Mouse (Mus musculus) midbrain, embryonic 16.5 days (tissue): ENCODE data around the gene Ubr3. TPM values are rescaled to one million over a fixed set of nuclear protein-coding genes. Genes with fewer than 3 reads are reported as not detected.

ENCODE experiments used
- ATAC-seq: fragments of 200-750 bp; cut with Nextera tagmentation; 2 replicates; pipeline ENCODE4 v1.8.0; 2017; ENCODE audit warnings: moderate TSS enrichment
- H3K27ac ChIP-seq: fragments of 300-500 bp; sonication (generic); 2 replicates; pipeline ENCODE4 v1.5.1; 2014; ENCODE audit warnings: mild to moderate bottlenecking, low read length, mixed read lengths
- H3K27me3 ChIP-seq: fragments of 300-500 bp; sonication (generic); 2 replicates; pipeline ENCODE4 v1.6.1; 2014; ENCODE audit warnings: low read depth, low read length, mixed read lengths; ENCODE audit not compliant: control insufficient read depth, insufficient read depth
- H3K36me3 ChIP-seq: fragments of 300-500 bp; sonication (generic); 2 replicates; pipeline ENCODE4 v1.6.1; 2014; ENCODE audit warnings: mild to moderate bottlenecking, low read length, moderate library complexity, mixed read lengths; ENCODE audit not compliant: control insufficient read depth, insufficient read depth
- H3K4me1 ChIP-seq: fragments of 300-500 bp; sonication (generic); 2 replicates; pipeline ENCODE4 v1.6.1; 2014; ENCODE audit warnings: mild to moderate bottlenecking, low read length, mixed read lengths; ENCODE audit not compliant: control insufficient read depth, insufficient read depth
- H3K4me2 ChIP-seq: fragments of 300-500 bp; sonication (generic); 2 replicates; pipeline ENCODE4 v1.6.1; 2014; ENCODE audit warnings: mild to moderate bottlenecking, low read length, mixed read lengths
- H3K4me3 ChIP-seq: fragments of 300-500 bp; sonication (generic); 2 replicates; pipeline ENCODE4 v1.5.1; 2014; ENCODE audit warnings: low read depth, mild to moderate bottlenecking, low read length, moderate library complexity, mixed read lengths
- H3K9ac ChIP-seq: fragments of 300-500 bp; sonication (generic); 2 replicates; pipeline ENCODE4 v1.6.1; 2014; ENCODE audit warnings: low read depth, low read length, mixed read lengths
- H3K9me3 ChIP-seq: fragments of 300-500 bp; sonication (generic); replicated peaks from 2 replicates; pipeline ENCODE4 v1.6.1; 2014; ENCODE audit warnings: mild to moderate bottlenecking, low read length, mixed read lengths; ENCODE audit not compliant: control insufficient read depth, poor library complexity, severe bottlenecking
- WGBS: fragments of 180-500 bp; shearing (Covaris S2); extraction: QIAGEN DNeasy Blood & Tissue Kit; methylation state at CpG from one replicate; pipeline ENCODE4 v1.1.7; 2014; 5-methylcytosine and 5-hydroxymethylcytosine counted together
- polyA plus RNA-seq: library from polyadenylated mRNA; unstranded; fragments of >200 nt; fragmentation: Nextera tagmentation; extraction: Ambion mirVana; gene quantifications from 2 replicates; pipeline ENCODE4 v1.2.1, GENCODE M21; 2015

The Ubr3 gene
- polyA plus RNA-seq, 1 experiment from 2014 or later: 20.6 TPM

DNA sequence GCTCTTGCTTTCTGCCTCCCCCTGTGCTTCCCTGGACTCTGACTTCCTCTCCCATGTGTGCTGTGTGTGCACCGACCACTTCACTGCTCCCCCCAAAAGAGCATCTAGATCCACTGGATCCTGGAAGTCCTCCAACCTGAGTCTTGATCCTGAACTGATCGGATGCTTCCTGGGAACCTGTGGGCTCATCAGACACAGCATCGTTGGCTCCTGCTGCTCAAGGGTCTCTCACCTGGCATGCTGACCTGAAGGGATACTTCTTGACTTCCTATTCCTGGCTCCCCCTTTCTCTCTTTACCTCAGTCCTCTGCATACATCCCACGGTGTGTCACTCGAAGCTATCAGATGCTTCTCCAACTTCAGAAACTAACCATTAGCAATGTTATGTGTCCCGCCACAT is 168.1 kb downstream of the Ubr3 start:
- Histone ChIP-seq H3K27me3 (no peaks in the 10 kb centered on the region), H3K4me1 (peaks cover 18% of the 10 kb centered on the region), H3K4me3 (no peak overlapping the region), H3K27ac (no peak overlapping the region), H3K9ac (no peak overlapping the region), H3K4me2 (no peak overlapping the region), H3K9me3 (no peaks in the 10 kb centered on the region), H3K36me3 (no peaks in the 10 kb centered on the region)
- WGBS: 93% methylated on average over 6 of the region's 6 CpGs
- ATAC-seq: no peak

DNA sequence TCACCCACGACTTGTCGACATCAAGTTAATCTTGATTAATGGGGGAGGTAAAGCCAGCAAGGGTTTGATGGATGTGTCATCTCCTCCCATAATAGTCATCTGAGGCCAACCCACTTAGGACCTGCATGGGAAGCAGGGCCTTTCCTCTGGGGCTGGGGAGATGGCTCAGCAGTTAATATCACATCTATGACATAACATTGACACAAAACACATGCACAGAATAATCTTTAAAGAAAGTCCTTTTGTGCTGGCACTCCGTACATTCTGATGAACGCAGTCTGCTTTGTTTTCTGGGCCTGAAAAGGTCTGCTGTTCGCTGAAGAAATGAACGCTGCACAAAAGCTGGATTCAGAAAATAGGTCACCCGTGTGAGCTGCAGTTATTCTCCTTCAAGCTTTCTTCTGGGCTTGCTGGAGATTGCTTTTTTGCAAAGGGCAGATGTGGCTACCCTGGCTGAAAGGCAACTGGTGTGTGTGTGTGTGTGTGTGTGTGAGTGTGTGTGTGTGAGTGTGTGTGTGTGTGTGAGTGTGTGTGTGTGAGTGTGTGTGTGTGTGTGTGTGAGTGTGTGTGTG is 168.8 kb downstream of the Ubr3 start:
- H3K4me3 ChIP-seq: no peak overlapping the region
- 28% methylated on average over 7 of the region's 7 CpGs for WGBS
- peak overlapping the region; percentile 50; the same call in 1 of the 2 replicates for H3K27ac ChIP-seq
- H3K27me3 ChIP-seq: no peaks in the 10 kb centered on the region
- no peak overlapping the region for H3K9ac ChIP-seq
- H3K36me3 ChIP-seq: no peaks in the 10 kb centered on the region
- H3K9me3 ChIP-seq: no peaks in the 10 kb centered on the region
- no peak for ATAC-seq
- no peak overlapping the region for H3K4me2 ChIP-seq
- peaks cover 11% of the 10 kb centered on the region for H3K4me1 ChIP-seq

DNA sequence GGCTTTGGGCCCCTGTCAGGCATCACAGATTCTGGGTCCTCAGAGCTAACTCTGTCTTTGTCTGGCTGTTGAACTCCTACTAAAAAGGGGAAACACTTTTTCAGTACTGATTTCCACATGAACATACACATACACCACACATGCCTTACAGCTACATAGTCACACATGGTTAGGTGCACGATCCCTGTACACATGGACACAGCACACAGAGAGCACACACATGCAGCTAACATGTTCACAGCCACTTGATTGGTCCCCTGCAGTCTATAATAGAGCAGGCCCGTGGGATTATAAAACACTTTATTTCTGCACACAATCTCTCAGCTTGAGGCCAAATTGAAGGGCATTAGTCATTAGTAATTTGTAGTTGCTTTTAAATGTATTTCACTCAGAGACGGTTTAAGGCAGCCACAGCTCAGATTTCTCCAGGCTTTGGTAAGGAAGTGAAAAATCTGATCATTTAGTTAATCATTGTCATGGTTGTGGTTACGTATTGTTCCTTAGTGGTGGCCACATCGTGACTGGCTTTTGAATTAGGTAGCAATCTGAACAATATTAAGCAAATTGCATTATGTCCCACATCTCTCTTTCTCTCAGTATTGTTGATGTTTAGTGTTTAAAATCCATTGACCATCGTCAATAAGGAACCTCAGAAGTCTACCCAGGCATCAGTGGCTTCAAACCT is 169.4 kb downstream of the Ubr3 start:
- Histone ChIP-seq H3K27ac (peak overlapping the region; percentile 50), H3K9ac (no peak overlapping the region), H3K36me3 (no peaks in the 10 kb centered on the region), H3K9me3 (no peaks in the 10 kb centered on the region), H3K4me1 (peaks cover 7% of the 10 kb centered on the region; the same call in 1 of the 2 replicates), H3K4me2 (no peak overlapping the region), H3K4me3 (no peak overlapping the region), H3K27me3 (no peaks in the 10 kb centered on the region)
- ATAC-seq: peak; percentile 57; the same call in 1 of the 2 replicates
- WGBS: 57% methylated on average over 6 of the region's 6 CpGs

DNA sequence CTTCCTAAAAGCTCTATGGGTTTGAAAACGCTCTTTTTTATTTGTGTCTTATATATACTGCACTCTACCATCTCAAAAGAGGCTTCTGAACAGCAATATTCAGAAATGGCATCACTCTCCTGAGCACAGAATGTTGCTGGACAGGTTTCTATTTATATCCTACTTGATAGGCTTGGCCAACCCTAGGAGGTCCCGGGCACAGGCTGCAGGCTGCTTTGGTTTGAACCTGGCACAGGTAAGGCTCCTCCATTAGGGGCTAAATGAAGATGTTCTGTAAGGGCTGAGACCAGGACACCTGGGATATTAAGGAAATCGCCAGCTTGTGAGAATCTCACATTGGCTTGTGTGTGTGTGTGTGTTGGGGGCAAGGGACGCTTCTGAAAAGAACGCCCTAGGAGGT is 172.8 kb downstream of the Ubr3 start:
- Histone ChIP-seq H3K4me2 (no peak overlapping the region), H3K27ac (no peak overlapping the region), H3K4me3 (no peak overlapping the region), H3K9ac (no peak overlapping the region), H3K4me1 (peaks cover 7% of the 10 kb centered on the region; the same call in 1 of the 2 replicates), H3K36me3 (no peaks in the 10 kb centered on the region), H3K9me3 (no peaks in the 10 kb centered on the region), H3K27me3 (no peaks in the 10 kb centered on the region)
- ATAC-seq: no peak
- WGBS: 83% methylated on average over 5 of the region's 5 CpGs

Other genes starting within 250 kb of the Ubr3 start
- 0.12 and 0.23 TPM in 2 replicates for gene Klhl41, start 227.1 kb upstream of the Ubr3 start, polyA plus RNA-seq
- gene Fastkd1, start 183.7 kb upstream of the Ubr3 start, polyA plus RNA-seq: 18.0 and 18.2 TPM in 2 replicates
- gene Ppig, start 174.7 kb upstream of the Ubr3 start, polyA plus RNA-seq: 135 and 147 TPM in 2 replicates
- gene Ccdc173, start 107.7 kb upstream of the Ubr3 start, polyA plus RNA-seq: 2.6 and 3.0 TPM in 2 replicates
- gene Phospho2, start 107.6 kb upstream of the Ubr3 start, polyA plus RNA-seq: 35.9 and 38.5 TPM in 2 replicates
- 93.3 and 104 TPM in 2 replicates for gene Klhl23, start 75.3 kb upstream of the Ubr3 start, polyA plus RNA-seq
- 241 and 245 TPM in 2 replicates for gene Ssb, start 35.7 kb upstream of the Ubr3 start, polyA plus RNA-seq
- gene Mettl5, start 11.6 kb upstream of the Ubr3 start, polyA plus RNA-seq: 32.5 and 33.4 TPM in 2 replicates
- 0.16 and 0.32 TPM in 2 replicates for gene Myo3b, start 141.9 kb downstream of the Ubr3 start, polyA plus RNA-seq